Mouse (Mus musculus) common myeloid progenitor, adult 5-6 weeks (primary cell): Measurements from ENCODE around the gene Crisp4. TPM values are rescaled to one million over a fixed set of nuclear protein-coding genes. Genes with fewer than 3 reads are reported as not detected.
A peak's percentile ranks its signal among the peaks of the same experiment; 100 is the strongest.

Source experiments
- ATAC-seq: replicated peaks from 2 replicates; pipeline ENCODE4 v1.8.0; 2016; ENCODE audit warnings: low read depth, mild to moderate bottlenecking, moderate TSS enrichment, inconsistent platforms; ENCODE audit not compliant: poor library complexity, severe bottlenecking
- total RNA-seq: library from RNA; stranded (forward); fragments of 200-1000, 187-1606 nt; gene quantifications from 2 replicates; pipeline ENCODE4 v1.2.3, GENCODE M21; 2017

The Crisp4 gene
- total RNA-seq: not detected in 2 replicates

DNA sequence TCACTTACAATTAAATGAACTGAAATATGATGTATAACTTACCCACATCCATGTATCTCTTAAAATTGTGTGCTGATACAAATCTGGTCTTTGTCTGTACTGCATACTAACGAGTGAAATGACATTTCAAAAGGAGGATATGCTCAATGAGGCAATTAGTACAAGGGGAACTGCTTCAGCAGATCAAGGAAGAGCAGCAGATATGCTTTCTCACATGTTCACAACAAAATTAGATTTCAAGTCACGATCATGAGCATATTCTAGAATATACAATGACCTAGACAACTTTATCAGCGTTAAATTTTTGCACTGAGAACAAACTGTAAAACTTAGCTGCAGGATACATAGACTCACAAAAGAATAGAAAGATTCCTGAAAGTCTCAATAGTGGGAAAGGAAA lies at the start of gene Crisp4:
Gene Crisp4, minus strand, starts transcription at position 101 of the 400 bp plus-strand sequence.
- ATAC-seq: no peak

DNA sequence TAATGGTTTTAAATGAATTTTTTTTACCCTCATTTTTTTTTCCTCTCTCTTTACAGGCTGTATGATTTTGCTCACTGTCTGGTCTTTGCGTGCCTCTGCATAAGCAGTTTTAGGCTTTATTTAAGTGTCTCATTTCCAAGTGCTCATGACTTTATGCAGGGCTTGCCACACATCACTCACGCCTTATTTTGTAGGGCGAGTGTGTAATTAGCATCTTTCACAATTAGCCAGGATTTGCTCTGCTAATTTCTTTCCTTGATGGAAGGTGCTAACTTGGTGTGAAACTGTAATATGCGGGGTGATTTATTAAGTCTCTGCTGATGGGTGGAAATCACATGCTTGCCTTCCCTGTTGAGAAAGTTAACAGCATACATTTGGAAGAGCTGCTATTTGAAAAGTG lies 46.0 kb upstream of the Crisp4 start:
- no peak for ATAC-seq

DNA sequence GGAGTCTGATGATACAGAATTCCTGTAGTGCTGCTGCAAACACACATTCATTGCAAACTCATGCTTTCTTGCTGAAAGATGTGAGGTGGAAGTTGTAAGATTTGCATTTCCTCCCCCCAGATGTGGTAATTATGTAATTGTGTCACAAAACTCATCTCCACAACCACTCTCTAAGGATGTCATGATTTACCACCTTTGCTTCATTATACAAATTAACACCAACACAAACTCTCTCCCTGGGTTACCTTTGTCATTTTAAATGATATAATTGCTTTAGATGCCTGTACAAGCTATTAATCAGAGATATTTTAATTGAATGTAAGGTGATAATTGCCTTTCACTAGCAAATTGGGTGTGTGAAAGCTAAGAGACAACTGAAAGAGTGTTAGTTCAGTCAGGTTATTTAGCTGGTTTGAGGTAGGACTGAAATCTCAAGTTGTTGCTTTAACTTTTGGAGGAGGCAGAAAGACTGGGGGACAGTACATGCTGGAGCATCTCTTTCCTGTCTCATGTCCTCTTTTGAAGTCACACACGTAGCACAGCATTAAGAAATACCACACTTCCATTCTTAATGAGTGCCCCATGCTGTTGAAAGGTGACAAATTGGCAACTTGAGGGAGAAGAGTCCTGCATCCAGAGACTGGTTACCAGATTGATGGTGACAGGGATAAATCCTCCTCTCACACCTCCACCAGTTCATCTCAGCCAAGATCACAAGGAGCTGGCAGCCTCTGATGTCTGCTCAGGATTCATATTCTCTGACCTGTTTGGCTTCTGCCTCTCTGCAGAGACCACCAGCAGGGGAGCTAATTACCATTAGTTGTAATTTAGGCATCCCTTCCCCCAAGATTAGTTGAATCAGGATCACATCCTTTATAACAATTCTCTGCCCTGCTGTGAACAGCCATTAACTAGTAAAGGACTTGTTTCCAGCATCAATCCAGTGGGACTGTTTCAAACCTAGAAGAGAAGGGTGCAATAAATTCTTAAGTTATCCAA lies 45.3 kb upstream of the Crisp4 start:
- no peak for ATAC-seq

DNA sequence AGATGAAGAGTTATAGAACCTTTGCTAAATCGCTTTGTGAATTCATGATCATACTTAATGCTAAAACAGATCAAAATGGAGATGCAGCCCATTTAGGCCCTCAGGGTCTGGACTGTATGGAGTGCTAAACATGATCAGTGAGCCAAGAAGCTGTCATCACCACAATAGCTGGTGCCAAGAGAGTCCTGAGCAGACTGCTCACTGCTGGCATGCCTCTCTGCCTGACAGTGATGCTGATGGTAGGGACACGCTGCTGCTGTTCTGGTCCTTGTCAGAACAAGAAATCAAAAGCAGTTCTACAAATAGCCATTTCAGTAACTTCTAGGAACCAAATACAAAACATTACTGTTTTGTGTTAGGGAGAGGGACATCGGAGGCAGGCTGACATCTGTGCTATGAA lies 35.5 kb upstream of the Crisp4 start:
- ATAC-seq: no peak

DNA sequence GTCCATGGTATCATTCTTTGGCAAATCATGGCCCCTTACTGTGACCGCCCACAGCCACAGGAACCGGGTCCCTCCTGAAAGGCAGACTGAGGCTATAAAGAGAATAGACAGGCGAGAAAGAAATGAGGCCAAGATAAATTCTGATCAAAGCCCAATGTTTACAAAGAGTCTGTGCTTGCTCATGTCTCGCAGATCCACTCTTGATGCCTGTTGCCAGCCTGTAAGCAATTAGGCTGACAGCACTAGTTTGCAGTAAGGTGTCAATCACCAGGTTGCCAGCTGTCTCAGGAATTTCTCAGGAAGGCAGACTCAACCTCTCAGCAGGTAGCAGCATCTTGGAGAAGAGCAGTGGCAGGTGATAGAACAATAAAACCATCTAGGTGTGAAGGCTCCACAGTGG lies 24.9 kb upstream of the Crisp4 start:
- ATAC-seq: no peak

DNA sequence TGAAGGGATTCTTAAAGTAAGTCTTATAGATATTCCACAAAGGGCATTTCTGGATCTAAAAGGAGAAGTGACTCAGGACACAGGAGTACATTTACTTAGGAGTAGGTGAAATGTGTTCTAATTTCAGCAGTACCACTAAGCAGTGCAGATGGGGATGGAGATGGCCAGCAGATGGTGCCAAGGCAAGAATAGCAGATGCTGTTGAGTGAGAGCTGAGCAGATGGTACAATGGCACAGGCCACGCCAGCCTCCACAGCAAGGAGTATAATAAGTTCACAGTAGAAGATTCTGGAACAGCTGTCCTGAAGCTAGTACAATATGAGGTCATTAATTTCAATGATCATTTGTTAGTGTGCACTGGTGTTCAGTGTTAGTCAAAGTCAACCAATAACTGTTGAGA lies 22.6 kb upstream of the Crisp4 start:
- ATAC-seq: no peak

DNA sequence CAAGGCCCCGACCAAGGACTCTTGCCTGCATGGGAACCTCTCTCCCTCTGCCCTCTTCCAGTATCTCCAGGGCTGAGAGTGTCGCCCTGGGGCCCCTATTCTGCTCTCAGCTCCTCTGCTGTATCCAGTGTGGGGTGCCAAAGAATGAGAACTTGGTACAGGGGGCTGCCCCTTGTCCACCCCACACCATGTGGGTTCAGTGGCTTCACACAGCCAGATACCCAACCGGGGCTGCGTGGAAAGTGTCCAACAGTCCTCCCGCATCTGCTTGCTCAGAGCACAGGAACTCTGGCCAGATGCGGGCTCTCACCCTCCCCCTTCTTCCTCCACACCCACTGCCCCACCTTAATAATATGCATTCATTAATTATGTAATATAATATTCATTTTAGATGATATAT lies 13.4 kb upstream of the Crisp4 start:
- no peak for ATAC-seq

- no peak for ATAC-seq
Observed at GRCm38 (mm10) chr1:18148211-18148610, 2.5 kb upstream of the Crisp4 start.

DNA sequence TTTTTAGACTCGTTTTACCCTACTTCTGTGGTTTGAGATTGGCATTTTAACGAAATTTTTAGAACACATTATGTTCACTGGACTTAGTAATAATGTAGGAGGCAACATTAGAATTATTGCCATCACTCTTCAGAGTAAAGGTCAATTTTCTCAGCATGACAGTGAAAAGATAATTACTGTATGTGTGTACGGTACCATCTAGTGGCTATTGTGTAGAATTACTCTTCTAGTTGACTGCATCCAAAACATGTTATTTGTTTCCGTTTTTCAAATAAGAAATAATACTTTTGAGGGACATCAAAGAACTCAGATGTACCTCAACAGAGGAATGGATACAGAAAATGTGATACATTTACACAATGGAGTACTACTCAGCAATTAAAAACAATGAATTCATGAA lies 14.0 kb downstream of the Crisp4 start:
- no peak for ATAC-seq

DNA sequence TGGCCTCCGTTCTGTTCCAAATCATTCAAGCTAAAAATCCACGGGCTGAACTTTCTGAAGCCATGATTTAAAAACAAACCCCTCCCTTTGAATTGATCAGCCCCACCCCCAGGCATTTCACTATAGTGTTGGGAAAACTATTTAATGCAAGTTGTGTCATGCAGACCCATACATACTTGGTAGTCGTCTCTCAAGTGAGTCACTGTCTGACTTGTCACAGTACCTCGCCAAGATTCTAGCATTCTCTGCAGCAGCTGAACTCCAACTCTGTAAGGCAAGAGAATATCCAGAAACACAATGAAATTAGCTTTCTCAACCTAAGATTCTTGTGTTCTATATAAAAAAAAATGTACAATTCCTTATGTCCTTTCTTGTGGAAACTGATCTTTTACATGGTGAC lies 15.7 kb downstream of the Crisp4 start:
- no peak for ATAC-seq

DNA sequence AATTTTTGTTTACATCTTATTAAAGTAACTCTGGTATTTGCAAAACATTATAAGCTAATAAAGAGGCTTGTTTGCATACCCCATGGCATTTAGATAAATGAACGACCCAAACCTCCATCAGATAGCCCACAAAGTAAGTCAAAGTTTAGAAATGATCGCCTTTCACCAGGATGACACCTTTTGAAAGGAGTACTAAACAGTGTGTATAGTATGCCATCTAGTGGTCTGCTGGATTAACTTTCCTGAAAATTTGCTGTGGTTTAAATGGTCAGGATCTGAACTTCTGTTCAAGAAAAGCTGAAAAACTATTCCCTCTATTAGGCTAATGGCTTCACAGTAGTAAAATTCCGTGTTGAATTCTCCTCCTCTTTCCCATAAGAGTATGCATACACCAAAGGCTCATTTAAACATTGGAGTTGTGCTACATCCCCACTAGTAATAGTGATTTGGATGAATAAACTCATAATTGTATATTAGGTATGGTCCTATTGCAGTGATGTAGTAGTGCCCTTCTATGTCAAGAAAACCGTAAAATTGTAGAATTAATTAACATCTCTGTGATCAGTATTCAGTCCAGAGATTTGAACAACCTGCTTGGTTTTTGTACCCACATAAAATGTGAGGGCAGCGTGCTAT lies 38.9 kb downstream of the Crisp4 start:
- ATAC-seq: 0 out of 2 replicates have a peak, but pooled peaks have one; percentile 52

DNA sequence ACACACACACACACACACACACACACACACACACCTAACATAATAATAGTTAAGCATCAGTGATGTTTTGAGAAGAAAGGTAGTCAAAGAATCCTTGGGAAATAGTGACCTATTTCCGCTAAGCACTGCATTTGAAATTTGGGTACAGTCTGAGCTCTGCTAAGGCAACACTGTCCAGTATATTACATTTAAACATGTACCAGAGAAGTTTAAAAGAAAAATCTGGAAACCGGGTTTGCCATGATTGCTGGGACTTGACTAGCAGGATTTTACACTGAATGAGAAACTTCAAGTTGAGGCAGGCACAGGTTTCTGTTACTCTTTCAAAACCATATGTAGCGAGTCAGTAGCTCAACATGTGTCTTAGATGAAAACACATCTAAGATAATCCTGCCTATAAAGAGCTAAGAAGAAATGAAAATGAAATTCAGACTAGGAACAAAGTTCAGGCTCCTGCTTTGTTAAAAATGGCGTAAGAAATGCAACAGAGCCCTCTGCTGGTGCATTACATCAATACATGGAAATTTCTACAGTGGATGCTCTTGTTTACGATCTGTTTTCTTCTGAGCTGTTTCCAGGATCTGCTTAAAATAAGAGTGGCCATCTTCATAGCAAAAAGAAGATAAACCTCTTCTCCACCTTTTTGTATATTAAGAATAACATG lies 39.7 kb downstream of the Crisp4 start:
- ATAC-seq: peak; percentile 63; the same call in 1 of the 2 replicates

GRCm38 (mm10) chr1:18105029-18105865 lies 40.5 kb downstream of the Crisp4 start:
- ATAC-seq: no peak

Other genes starting within 250 kb of the Crisp4 start
- not detected in 2 replicates for gene Defb18, start 91.5 kb upstream of the Crisp4 start, total RNA-seq
- gene Defb41, start 119.2 kb upstream of the Crisp4 start, total RNA-seq: not detected in 2 replicates